Mouse (Mus musculus): ENCODE results near the gene Btbd10. TPM values are rescaled to one million over a fixed set of nuclear protein-coding genes. Genes with fewer than 3 reads are reported as not detected.
A peak's percentile ranks its signal among the peaks of the same experiment; 100 is the strongest.

Gene Btbd10
- polyA plus RNA-seq, 1 experiment: 2.8 TPM

- no peaks in the 10 kb centered on the region for H3K36me3 ChIP-seq (replicated peaks; ENCODE audit: low read length)
- no peak overlapping the region for H3K4me3 ChIP-seq (replicated peaks)
- H3K4me1 ChIP-seq: peaks cover 20% of the 10 kb centered on the region
- TF ChIP-seq FLI1 (IDR thresholded peaks at IDR 0.05; ENCODE audit: low read length): no peak
- TF ChIP-seq GATA1 (IDR thresholded peaks at IDR 0.05; ENCODE audit: borderline replicate concordance, low read length): no peak
- no peaks in the 10 kb centered on the region for H3K9me3 ChIP-seq
- no peaks in the 10 kb centered on the region for H3K27me3 ChIP-seq (replicated peaks)
Observed at GRCm38 (mm10) chr7:113372682-113373081, 3.5 kb upstream of the Btbd10 start.

- TF ChIP-seq GATA1 (IDR thresholded peaks at IDR 0.05; ENCODE audit: borderline replicate concordance, low read length) (no peak), FLI1 (IDR thresholded peaks at IDR 0.05; ENCODE audit: low read length) (no peak)
- peaks cover 3% of the 10 kb centered on the region for H3K36me3 ChIP-seq (replicated peaks; ENCODE audit: low read length)
- peak overlapping the region; percentile 98 for H3K4me3 ChIP-seq (replicated peaks)
Observed at GRCm38 (mm10) chr7:113369620-113370340, 588 bp upstream of the Btbd10 start.

GRCm38 (mm10) chr7:113367440-113367839, 1.8 kb downstream of the Btbd10 start:
- H3K4me1 ChIP-seq: peaks cover 16% of the 10 kb centered on the region
- TF ChIP-seq FLI1 (IDR thresholded peaks at IDR 0.05; ENCODE audit: low read length): no peak
- no peak for TF ChIP-seq GATA1 (IDR thresholded peaks at IDR 0.05; ENCODE audit: borderline replicate concordance, low read length)
- H3K27me3 ChIP-seq (replicated peaks): no peaks in the 10 kb centered on the region
- H3K36me3 ChIP-seq (replicated peaks; ENCODE audit: low read length): peaks cover 4% of the 10 kb centered on the region
- H3K9me3 ChIP-seq: no peaks in the 10 kb centered on the region
- no peak overlapping the region for H3K4me3 ChIP-seq (replicated peaks)

More at GRCm38 (mm10) chr7:113369620-113370340, 588 bp upstream of the Btbd10 start:
- H3K9me3 ChIP-seq: no peaks in the 10 kb centered on the region
- no peaks in the 10 kb centered on the region for H3K27me3 ChIP-seq (replicated peaks)
- H3K4me1 ChIP-seq: peaks cover 16% of the 10 kb centered on the region

GRCm38 (mm10) chr7:113349089-113349488, 20.1 kb downstream of the Btbd10 start:
- Histone ChIP-seq H3K9me3 (no peaks in the 10 kb centered on the region), H3K27me3 (replicated peaks) (no peaks in the 10 kb centered on the region), H3K36me3 (replicated peaks; ENCODE audit: low read length) (no peaks in the 10 kb centered on the region), H3K4me3 (replicated peaks) (no peak overlapping the region), H3K4me1 (no peaks in the 10 kb centered on the region)
- TF ChIP-seq FLI1 (IDR thresholded peaks at IDR 0.05; ENCODE audit: low read length) (no peak), GATA1 (IDR thresholded peaks at IDR 0.05; ENCODE audit: borderline replicate concordance, low read length) (no peak)

- no peaks in the 10 kb centered on the region for H3K27me3 ChIP-seq (replicated peaks)
- H3K36me3 ChIP-seq (replicated peaks; ENCODE audit: low read length): no peaks in the 10 kb centered on the region
- TF ChIP-seq FLI1 (IDR thresholded peaks at IDR 0.05; ENCODE audit: low read length): no peak
- TF ChIP-seq GATA1 (IDR thresholded peaks at IDR 0.05; ENCODE audit: borderline replicate concordance, low read length): no peak
- H3K4me3 ChIP-seq (replicated peaks): no peak overlapping the region
- H3K9me3 ChIP-seq: no peaks in the 10 kb centered on the region
- H3K4me1 ChIP-seq: no peaks in the 10 kb centered on the region; the same call in 1 of the 2 replicates
Observed at GRCm38 (mm10) chr7:113347694-113348093, 21.5 kb downstream of the Btbd10 start.

GRCm38 (mm10) chr7:113347271-113347670, 21.9 kb downstream of the Btbd10 start:
- no peaks in the 10 kb centered on the region for H3K27me3 ChIP-seq (replicated peaks)
- TF ChIP-seq FLI1 (IDR thresholded peaks at IDR 0.05; ENCODE audit: low read length) (no peak), GATA1 (IDR thresholded peaks at IDR 0.05; ENCODE audit: borderline replicate concordance, low read length) (no peak)

GRCm38 (mm10) chr7:113335250-113335649, 33.9 kb downstream of the Btbd10 start:
- Histone ChIP-seq H3K9me3 (no peaks in the 10 kb centered on the region), H3K4me3 (replicated peaks) (no peak overlapping the region), H3K36me3 (replicated peaks; ENCODE audit: low read length) (peaks cover 6% of the 10 kb centered on the region), H3K4me1 (no peaks in the 10 kb centered on the region), H3K27me3 (replicated peaks) (no peaks in the 10 kb centered on the region)
- TF ChIP-seq GATA1 (IDR thresholded peaks at IDR 0.05; ENCODE audit: borderline replicate concordance, low read length) (no peak), FLI1 (IDR thresholded peaks at IDR 0.05; ENCODE audit: low read length) (no peak)

More at GRCm38 (mm10) chr7:113347271-113347670, 21.9 kb downstream of the Btbd10 start:
- Histone ChIP-seq H3K4me1 (no peaks in the 10 kb centered on the region; the same call in 1 of the 2 replicates), H3K4me3 (replicated peaks) (no peak overlapping the region), H3K9me3 (no peaks in the 10 kb centered on the region), H3K36me3 (replicated peaks; ENCODE audit: low read length) (no peaks in the 10 kb centered on the region)

GRCm38 (mm10) chr7:113334036-113334435, 35.2 kb downstream of the Btbd10 start:
- no peak overlapping the region for H3K4me3 ChIP-seq (replicated peaks)
- H3K27me3 ChIP-seq (replicated peaks): no peaks in the 10 kb centered on the region
- H3K36me3 ChIP-seq (replicated peaks; ENCODE audit: low read length): peaks cover 6% of the 10 kb centered on the region
- TF ChIP-seq FLI1 (IDR thresholded peaks at IDR 0.05; ENCODE audit: low read length) (no peak), GATA1 (IDR thresholded peaks at IDR 0.05; ENCODE audit: borderline replicate concordance, low read length) (no peak)
- no peaks in the 10 kb centered on the region for H3K9me3 ChIP-seq
- H3K4me1 ChIP-seq: no peaks in the 10 kb centered on the region

- H3K4me1 ChIP-seq: no peaks in the 10 kb centered on the region
- H3K9me3 ChIP-seq: no peaks in the 10 kb centered on the region
- no peak for TF ChIP-seq FLI1 (IDR thresholded peaks at IDR 0.05; ENCODE audit: low read length)
- peaks cover 42% of the 10 kb centered on the region for H3K36me3 ChIP-seq (replicated peaks; ENCODE audit: low read length)
- H3K4me3 ChIP-seq (replicated peaks): no peak overlapping the region
- no peaks in the 10 kb centered on the region for H3K27me3 ChIP-seq (replicated peaks)
Observed at GRCm38 (mm10) chr7:113320128-113320527, 49.1 kb downstream of the Btbd10 start.

GRCm38 (mm10) chr7:113311784-113312183, 57.4 kb downstream of the Btbd10 start:
- H3K4me3 ChIP-seq (replicated peaks): no peak overlapping the region
- no peaks in the 10 kb centered on the region for H3K27me3 ChIP-seq (replicated peaks)
- H3K36me3 ChIP-seq (replicated peaks; ENCODE audit: low read length): peaks cover 13% of the 10 kb centered on the region
- no peaks in the 10 kb centered on the region for H3K4me1 ChIP-seq
- TF ChIP-seq FLI1 (IDR thresholded peaks at IDR 0.05; ENCODE audit: low read length) (no peak), GATA1 (IDR thresholded peaks at IDR 0.05; ENCODE audit: borderline replicate concordance, low read length) (no peak)
- no peaks in the 10 kb centered on the region for H3K9me3 ChIP-seq
